Mouse (Mus musculus) midbrain, postnatal 0 days (tissue): ENCODE measurements around the gene Creg1. TPM values are rescaled to one million over a fixed set of nuclear protein-coding genes. Genes with fewer than 3 reads are reported as not detected.
"Not testable (repeated sequence)": the region's sequence is repeated elsewhere in the genome, so short reads cannot be mapped to it uniquely, and the experiment has no call there.

Source experiments
- ATAC-seq: fragments of 200-750 bp; cut with Nextera tagmentation; 2 replicates; pipeline ENCODE4 v1.8.0; 2017; ENCODE audit warnings: moderate number of reproducible peaks, mild to moderate bottlenecking, moderate TSS enrichment, moderate library complexity; ENCODE audit not compliant: low FRiP score
- DNase-seq: peaks from one replicate; pipeline ENCODE4 v3.0.0-alpha.2; 2015; ENCODE audit warnings: low spot score
- H3K27ac ChIP-seq: fragments of 300-500 bp; sonication (generic); 2 replicates; pipeline ENCODE4 v1.5.1; 2014; ENCODE audit warnings: low read depth, mild to moderate bottlenecking, low read length, mixed read lengths
- H3K27me3 ChIP-seq: fragments of 300-500 bp; sonication (generic); 2 replicates; pipeline ENCODE4 v1.6.1; 2014; ENCODE audit warnings: low read length, control low read depth, mixed read lengths; ENCODE audit not compliant: insufficient read depth
- H3K36me3 ChIP-seq: fragments of 300-500 bp; sonication (generic); 2 replicates; pipeline ENCODE4 v1.6.1; 2014; ENCODE audit warnings: low read length, control low read depth, mixed read lengths; ENCODE audit not compliant: insufficient read depth
- H3K4me1 ChIP-seq: fragments of 300-500 bp; sonication (generic); 2 replicates; pipeline ENCODE4 v1.6.1; 2014; ENCODE audit warnings: mild to moderate bottlenecking, control low read depth, antibody characterized with exemption, low read length, mixed read lengths; ENCODE audit not compliant: insufficient read depth
- H3K4me2 ChIP-seq: fragments of 300-500 bp; sonication (generic); 2 replicates; pipeline ENCODE4 v1.6.1; 2014; ENCODE audit warnings: low read depth, mild to moderate bottlenecking, low read length, mixed read lengths; ENCODE audit not compliant: poor library complexity, severe bottlenecking
- H3K4me3 ChIP-seq: fragments of 300-500 bp; sonication (generic); 2 replicates; pipeline ENCODE4 v1.5.1; 2014; ENCODE audit warnings: low read depth, mild to moderate bottlenecking, low read length, moderate library complexity
- H3K9ac ChIP-seq: fragments of 300-500 bp; sonication (generic); replicated peaks from 2 replicates; pipeline ENCODE4 v1.6.1; 2014; ENCODE audit warnings: mild to moderate bottlenecking, low read length, moderate library complexity, mixed read lengths; ENCODE audit not compliant: poor library complexity, severe bottlenecking
- H3K9me3 ChIP-seq: fragments of 300-500 bp; sonication (generic); 2 replicates; pipeline ENCODE4 v1.6.1; 2016; ENCODE audit warnings: low read length, control low read depth
- CTCF ChIP-seq: IDR thresholded peaks from 2 replicates; pipeline ENCODE4 v1.5.1; 2016; ENCODE audit warnings: antibody characterized with exemption, mild to moderate bottlenecking
- WGBS: fragments of 180-500 bp; shearing (Covaris S2); extraction: QIAGEN DNeasy Blood & Tissue Kit; methylation state at CpG from one replicate; pipeline ENCODE4 v1.1.7; 2014; 5-methylcytosine and 5-hydroxymethylcytosine counted together
- polyA plus RNA-seq: library from polyadenylated mRNA; unstranded; fragments of >200 nt; fragmentation: Nextera tagmentation; extraction: Ambion mirVana; gene quantifications from 2 replicates; pipeline ENCODE4 v1.2.1, GENCODE M21; 2015
- total RNA-seq: library from RNA; depleted of rRNA; stranded (reverse); fragments of >200 nt; gene quantifications from 2 replicates; pipeline ENCODE4 v1.2.3, GENCODE M21; 2014

The Creg1 gene
- total and polyA plus RNA-seq, 2 experiments from 2014 or later = 21.3 to 47.0 TPM

- Histone ChIP-seq H3K27me3 (no peaks in the 10 kb centered on the region), H3K27ac (no peak overlapping the region), H3K4me1 (peaks cover 5% of the 10 kb centered on the region; the same call in 1 of the 2 replicates), H3K9me3 (no peaks in the 10 kb centered on the region), H3K9ac (no peak overlapping the region), H3K4me3 (no peak overlapping the region), H3K4me2 (no peak overlapping the region), H3K36me3 (no peaks in the 10 kb centered on the region)
- no peak for DNase-seq
- TF ChIP-seq CTCF = no peak
- 84% methylated on average over 3 of the region's 3 CpGs for WGBS
- ATAC-seq = no peak
Observed at GRCm38 (mm10) chr1:165761522-165762305, 1.8 kb upstream of the Creg1 start.

- not testable (repeated sequence) for H3K4me1 ChIP-seq, H3K9me3 ChIP-seq, H3K4me3 ChIP-seq, ATAC-seq, H3K27me3 ChIP-seq, H3K9ac ChIP-seq, H3K4me2 ChIP-seq, H3K27ac ChIP-seq, DNase-seq, H3K36me3 ChIP-seq
- 81% methylated on average over 2 of the region's 2 CpGs for WGBS
Observed at GRCm38 (mm10) chr1:165762498-165762897, 1.0 kb upstream of the Creg1 start.

- peak overlapping the region; percentile 73 for H3K4me2 ChIP-seq
- WGBS = 26% methylated on average over 14 of the region's 14 CpGs
- H3K27me3 ChIP-seq = no peaks in the 10 kb centered on the region
- no peaks in the 10 kb centered on the region for H3K36me3 ChIP-seq
- H3K9me3 ChIP-seq = no peaks in the 10 kb centered on the region
- H3K4me1 ChIP-seq = peaks cover 5% of the 10 kb centered on the region; the same call in 1 of the 2 replicates
- 0 out of 2 replicates have a peak, but pooled peaks have one; percentile 11 for ATAC-seq
- H3K27ac ChIP-seq = no peak overlapping the region
- no peak for DNase-seq
- H3K9ac ChIP-seq = no peak overlapping the region
- peak overlapping the region; percentile 78 for H3K4me3 ChIP-seq
- TF ChIP-seq CTCF = no peak
Observed at GRCm38 (mm10) chr1:165762914-165763634, 472 bp upstream of the Creg1 start.

- DNase-seq (no peak), ATAC-seq (no peak)
- H3K36me3 ChIP-seq = no peaks in the 10 kb centered on the region
- H3K27me3 ChIP-seq = no peaks in the 10 kb centered on the region
- no peak for TF ChIP-seq CTCF
- H3K9ac ChIP-seq = no peak overlapping the region
- 58% methylated on average over 9 of the region's 9 CpGs for WGBS
- H3K27ac ChIP-seq = no peak overlapping the region
- H3K4me2 ChIP-seq = peak overlapping the region; percentile 73
- no peaks in the 10 kb centered on the region for H3K9me3 ChIP-seq
- H3K4me1 ChIP-seq = peaks cover 5% of the 10 kb centered on the region; the same call in 1 of the 2 replicates
- peak overlapping the region; percentile 78 for H3K4me3 ChIP-seq
Observed at GRCm38 (mm10) chr1:165764571-165764970, 1.0 kb downstream of the Creg1 start.

- DNase-seq (no peak), ATAC-seq (no peak)
- H3K9me3 ChIP-seq = no peaks in the 10 kb centered on the region
- H3K4me1 ChIP-seq = peaks cover 5% of the 10 kb centered on the region; the same call in 1 of the 2 replicates
- no peaks in the 10 kb centered on the region for H3K27me3 ChIP-seq
- H3K27ac ChIP-seq = no peak overlapping the region
- H3K36me3 ChIP-seq = no peaks in the 10 kb centered on the region
- H3K9ac ChIP-seq = no peak overlapping the region
- H3K4me3 ChIP-seq = no peak overlapping the region
- H3K4me2 ChIP-seq = peak overlapping the region; percentile 73
- no peak for TF ChIP-seq CTCF
- WGBS = 87% methylated on average over 11 of the region's 11 CpGs
Observed at GRCm38 (mm10) chr1:165765041-165765440, 1.5 kb downstream of the Creg1 start.
